Mouse (Mus musculus) heart, postnatal 25 days (tissue): ENCODE results near the gene Sirt3. TPM values are rescaled to one million over a fixed set of nuclear protein-coding genes. Genes with fewer than 3 reads are reported as not detected.

Experiments
- DNase-seq: peaks from one replicate; pipeline ENCODE4 v3.0.0; 2022; ENCODE audit warnings: low spot score
- intact Hi-C: fragments of 180-260 bp; cut with DNase I; formaldehyde crosslinking; loops from one replicate; pipeline ENCODE4 v1.15.1; 2025
- total RNA-seq, 2 experiments: library from RNA; stranded (reverse); gene quantifications; 2 replicates each; pipeline ENCODE4 v1.2.3; 2021

Gene Sirt3
- total RNA-seq, 2 experiments from 2014 or later: 54.3 to 64.0 TPM

GRCm38 (mm10) chr7:140855181-140855580, 26.9 kb downstream of the Sirt3 start:
- no peak for DNase-seq
- intact Hi-C loops: no loop called here

DNA sequence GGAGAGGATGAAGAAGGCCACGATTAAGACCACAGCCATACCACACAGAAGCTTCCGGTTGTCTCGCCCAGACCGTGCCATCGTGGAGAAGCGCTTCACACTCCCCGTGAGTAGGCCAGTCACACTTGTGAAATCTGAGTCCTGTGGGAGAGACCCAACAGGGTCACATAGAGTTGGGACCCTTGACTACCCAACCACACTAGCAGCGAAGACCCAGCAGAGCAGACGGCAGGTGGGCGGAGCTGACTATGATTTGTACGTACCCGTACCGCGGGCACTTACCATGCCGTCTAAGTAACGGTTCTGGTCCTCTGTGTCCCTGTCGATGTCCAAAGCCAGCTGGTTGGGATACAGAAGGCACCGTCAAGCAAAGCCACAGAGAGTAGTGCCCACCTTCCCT, 27.6 kb downstream of the Sirt3 start:
- no peak for DNase-seq
- intact Hi-C loops: no loop called here

GRCm38 (mm10) chr7:140853386-140853785, 28.7 kb downstream of the Sirt3 start:
- intact Hi-C loops: no loop called here
- no peak for DNase-seq

DNA sequence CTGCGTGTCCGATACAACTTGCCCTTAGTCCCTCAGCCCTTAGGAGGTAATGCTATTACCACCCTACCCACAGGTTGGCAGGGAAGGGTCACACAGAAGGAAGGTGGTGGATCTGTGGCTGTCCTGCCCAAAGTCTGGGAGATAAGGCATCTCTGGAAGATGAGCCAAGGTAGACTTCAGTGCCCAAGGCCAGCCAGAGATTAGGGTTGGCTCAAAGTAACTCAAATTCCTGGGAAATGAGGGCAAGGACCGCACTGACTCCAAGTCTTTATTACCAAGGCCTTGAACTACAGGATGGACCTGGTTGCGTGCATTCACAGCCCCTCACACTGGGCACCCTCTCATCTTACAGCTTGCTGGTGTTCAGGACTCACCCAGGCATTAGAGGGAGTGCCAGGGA, 30.2 kb downstream of the Sirt3 start:
- intact Hi-C loops: no loop called here
- no peak for DNase-seq

DNA sequence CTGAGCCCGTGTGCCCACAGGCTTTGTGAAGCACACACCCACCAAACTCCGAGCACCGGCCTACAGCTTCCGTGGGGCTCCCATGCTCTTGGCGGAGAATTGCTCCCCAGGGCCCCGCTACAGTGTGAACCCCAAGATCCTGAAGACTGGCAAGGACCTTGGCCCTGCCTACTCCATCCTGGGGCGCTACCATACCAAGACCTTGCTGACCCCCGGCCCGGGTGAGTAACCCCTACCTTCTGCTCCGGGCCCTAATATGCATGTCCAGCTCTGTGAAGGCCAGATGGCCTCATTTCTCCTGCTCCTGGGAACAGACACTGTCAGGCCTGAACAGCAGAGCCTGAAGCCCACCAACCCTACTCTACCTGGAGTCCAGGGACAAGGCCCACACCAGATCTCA, 33.5 kb downstream of the Sirt3 start:
- no peak for DNase-seq
- intact Hi-C loops: loop anchor here (5.0 kb wide), 1 partner anchor 329 kb away; no protein-coding TSS in a partner anchor

- DNase-seq: no peak
- intact Hi-C loops: loop anchor here (5.0 kb wide), 1 partner anchor 329 kb away; no protein-coding TSS in a partner anchor
These were observed 34.1 kb downstream of the Sirt3 start, which contains the start of gene Odf3 for GRCm38 (mm10) chr7:140847755-140848580. Gene Odf3, plus strand, starts transcription at chr7:140847805.

GRCm38 (mm10) chr7:140846676-140847075, 35.4 kb downstream of the Sirt3 start:
- intact Hi-C loops: loop anchor here (5.0 kb wide), 1 partner anchor 331 kb away; no protein-coding TSS in a partner anchor
- DNase-seq: no peak

GRCm38 (mm10) chr7:140845683-140846082, 36.4 kb downstream of the Sirt3 start:
- DNase-seq: no peak
- intact Hi-C loops: loop anchor here (1.0 to 5.0 kb wide), 3 partner anchors 58 to 332 kb away; no protein-coding TSS in a partner anchor

GRCm38 (mm10) chr7:140844905-140845665, 37.0 kb downstream of the Sirt3 start, which contains the start of gene Scgb1c1:
Gene Scgb1c1, plus strand, starts transcription at chr7:140845547.
- peak; percentile 67 for DNase-seq
- intact Hi-C loops: loop anchor here (1.0 to 5.0 kb wide), 3 partner anchors 58 to 332 kb away; no protein-coding TSS in a partner anchor

- DNase-seq: no peak
- intact Hi-C loops: loop anchor here (2.0 kb wide), 1 partner anchor 205 kb away; no protein-coding TSS in a partner anchor
These were observed 38.3 kb downstream of the Sirt3 start for GRCm38 (mm10) chr7:140843806-140844205.

DNA sequence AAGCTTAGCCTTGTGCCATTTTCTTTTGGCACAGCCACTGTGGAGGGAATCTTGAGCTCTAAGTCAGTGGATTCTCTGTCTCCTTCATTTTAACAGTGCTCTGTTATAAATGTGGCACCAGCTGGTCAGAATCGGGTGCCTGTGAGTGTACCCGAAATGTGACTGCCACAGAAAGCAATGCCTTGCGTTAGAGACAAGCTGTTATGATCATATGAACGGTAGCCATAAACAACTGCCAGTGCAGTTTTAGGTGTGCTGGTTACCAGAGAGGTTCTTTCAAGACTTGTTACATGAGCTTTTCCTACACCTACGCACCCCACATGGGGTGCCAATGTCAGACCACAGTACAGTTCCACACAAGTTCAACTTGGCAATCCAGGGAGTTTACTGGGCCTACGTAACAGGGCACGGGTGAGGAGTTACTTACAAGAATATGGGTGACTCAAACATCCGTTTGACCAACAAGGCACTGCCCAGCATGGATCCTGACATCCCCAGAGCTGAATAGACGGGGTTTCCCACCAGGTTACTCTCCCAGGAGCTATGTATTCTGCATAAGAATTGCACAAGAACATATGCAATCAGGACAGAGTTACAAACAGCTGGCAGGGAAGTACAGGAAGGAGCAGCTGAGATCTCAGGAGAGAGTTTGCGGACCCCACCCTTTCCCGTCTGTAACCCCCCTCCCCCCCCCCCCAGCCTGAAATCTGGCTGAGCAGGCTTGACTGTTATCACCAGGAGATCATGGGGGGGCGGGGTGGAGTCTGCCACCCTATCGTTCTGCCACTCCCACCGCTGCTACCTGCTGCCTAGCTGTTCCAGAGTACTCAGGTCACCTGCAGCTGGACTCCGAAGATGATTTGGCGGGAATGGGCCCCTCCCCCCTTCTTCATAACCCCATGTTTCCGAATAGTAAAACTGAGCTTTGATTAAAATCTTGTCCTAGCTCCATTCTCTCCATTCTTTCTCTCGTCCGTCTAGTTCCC, 41.1 kb downstream of the Sirt3 start:
- intact Hi-C loops: no loop called here
- DNase-seq: no peak

- intact Hi-C loops: loop anchor here (10.0 kb wide), 1 partner anchor 765 kb away; no protein-coding TSS in a partner anchor
- no peak for DNase-seq
These were observed 42.6 kb downstream of the Sirt3 start for GRCm38 (mm10) chr7:140839556-140839955.

DNA sequence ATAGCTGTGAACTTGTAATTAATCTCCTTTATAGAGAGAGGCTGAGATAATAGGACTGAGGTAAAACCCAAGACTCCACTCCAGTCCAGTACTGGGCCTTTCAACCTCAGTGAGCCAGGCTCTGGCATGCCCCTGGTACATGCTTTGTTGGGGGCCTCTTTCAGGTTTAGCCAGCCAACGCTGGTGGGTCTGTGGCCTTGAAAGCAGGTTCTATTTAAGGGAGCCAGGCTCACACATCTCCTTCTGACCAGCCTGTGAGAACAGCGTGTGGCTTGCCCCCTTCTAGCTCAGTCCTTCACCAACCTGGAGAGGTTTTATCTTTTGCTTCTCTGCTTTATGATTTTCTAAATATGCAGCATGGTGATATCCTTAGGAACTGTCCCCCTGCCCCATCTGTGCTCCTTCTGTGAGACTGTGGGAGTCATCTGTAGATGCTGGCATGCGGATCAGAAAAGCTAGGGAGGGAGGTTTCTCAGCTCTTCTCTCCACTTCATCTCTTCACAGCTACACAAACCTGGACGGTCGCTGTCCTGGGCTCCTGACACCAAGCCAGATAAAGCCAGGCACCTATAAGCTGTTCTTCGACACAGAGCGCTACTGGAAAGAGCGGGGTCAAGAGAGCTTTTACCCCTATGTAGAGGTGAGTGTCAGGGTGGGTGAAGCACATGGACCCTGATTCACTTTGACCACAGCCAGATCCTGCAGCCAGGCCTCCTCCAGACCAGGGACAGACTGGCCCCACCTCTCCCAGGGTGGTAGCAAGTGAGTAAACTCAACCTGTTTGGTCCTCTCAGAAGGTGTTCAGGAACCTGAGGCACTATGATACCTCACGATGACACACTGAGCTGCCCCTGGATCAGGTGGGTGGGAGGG, 45.6 kb downstream of the Sirt3 start:
- intact Hi-C loops: loop anchor here (10.0 kb wide), 1 partner anchor 762 kb away; no protein-coding TSS in a partner anchor

DNA sequence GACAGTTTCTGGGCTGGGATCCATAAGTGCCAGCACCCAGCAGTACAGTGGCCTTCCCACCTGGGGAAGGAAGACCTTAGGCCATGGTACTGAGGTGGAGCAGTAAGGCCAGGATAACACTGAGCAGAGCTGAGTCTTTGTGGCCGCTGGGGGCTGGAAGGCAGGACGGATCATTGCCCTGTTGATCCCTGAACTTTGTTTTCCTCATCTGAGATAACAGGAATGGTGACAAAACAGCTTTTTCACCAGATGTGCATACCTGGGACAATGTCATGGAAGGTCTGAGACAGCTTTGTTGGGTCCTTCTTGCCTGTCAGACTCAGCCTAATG, 46.4 kb downstream of the Sirt3 start:
- intact Hi-C loops: loop anchor here (10.0 kb wide), 1 partner anchor 761 kb away; no protein-coding TSS in a partner anchor

More for the DNA sequence above, 45.6 kb downstream of the Sirt3 start:
- no peak for DNase-seq

GRCm38 (mm10) chr7:140834968-140835757, 46.9 kb downstream of the Sirt3 start, which contains the start of gene Urah:
Gene Urah, plus strand, starts transcription at chr7:140835018.
- DNase-seq: no peak
- intact Hi-C loops: loop anchor here (10.0 kb wide), 1 partner anchor 760 kb away; no protein-coding TSS in a partner anchor

More for the DNA sequence above, 46.4 kb downstream of the Sirt3 start:
- no peak for DNase-seq

DNA sequence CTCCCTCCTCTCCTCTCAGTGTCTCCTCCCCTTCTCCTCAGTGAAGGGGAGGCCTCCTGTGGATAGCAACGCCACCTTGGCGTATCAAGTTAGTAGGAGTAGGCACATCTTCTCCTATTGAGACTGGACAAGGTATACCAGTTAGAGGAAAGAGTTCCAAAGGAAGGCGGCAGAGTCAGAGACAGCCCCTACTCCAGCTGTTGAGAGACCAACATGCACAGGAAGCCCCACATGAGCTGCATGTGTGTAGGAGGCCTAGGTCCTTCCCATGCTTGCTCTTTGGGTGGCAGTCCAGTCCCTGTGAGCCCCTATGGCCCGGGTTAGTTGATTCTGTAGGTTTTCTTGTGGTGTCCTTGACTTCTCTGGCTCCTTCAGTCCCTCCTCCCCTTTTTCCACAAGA, 48.8 kb downstream of the Sirt3 start:
- intact Hi-C loops: loop anchor here (10.0 kb wide), 1 partner anchor 759 kb away; no protein-coding TSS in a partner anchor
- DNase-seq: no peak

- intact Hi-C loops: loop anchor here (10.0 kb wide), 1 partner anchor 757 kb away; no protein-coding TSS in a partner anchor
- no peak for DNase-seq
These were observed 50.7 kb downstream of the Sirt3 start for GRCm38 (mm10) chr7:140831447-140831846.
